Mouse (Mus musculus): ENCODE measurements around the gene Plxnb1.

- no peak for TF ChIP-seq CTCF (conservative IDR thresholded peaks at IDR 0.05; ENCODE audit: low read length)
- TF ChIP-seq NANOG (IDR thresholded peaks at IDR 0.05; ENCODE audit: borderline replicate concordance, low read length) = no peak
- TF ChIP-seq POU5F1 (IDR thresholded peaks at IDR 0.05; ENCODE audit: borderline replicate concordance, low read length) = no peak
Measured at GRCm38 (mm10) chr9:109098366-109098765, 3.2 kb downstream of the Plxnb1 start.
